Mouse (Mus musculus) pancreas, adult 10 weeks (tissue): Measurements from ENCODE around the gene Gm13941. TPM values are rescaled to one million over a fixed set of nuclear protein-coding genes. Genes with fewer than 3 reads are reported as not detected.

Experiments
- polyA plus RNA-seq: library from polyadenylated mRNA; stranded (reverse); fragments of 350-450 nt; fragmentation: Illumina TruSeq; extraction: RNeasy Lipid Tissue Mini Kit (QIAGEN cat#74804); gene quantifications from one replicate; pipeline ENCODE4 v1.2.3, GENCODE M21; 2015; ENCODE audit warnings: low read depth, low replicate concordance; ENCODE audit not compliant: insufficient read depth

Gm13941 gene
- polyA plus RNA-seq: not detected

GRCm38 (mm10) chr2:111105882-111106281 is at the start of gene Gm13941:
Gene Gm13941 (minus strand): TSS chr2:111105982.

GRCm38 (mm10) chr2:111152836-111153235 is 47.1 kb upstream of the Gm13941 start, which contains the start of gene Gm15130:
Gene Gm15130 (minus strand): TSS chr2:111152936.

Other genes with a start within 250 kb of the Gm13941 start
- gene Ano3, start 155.1 kb downstream of the Gm13941 start, polyA plus RNA-seq: not detected
- not detected for gene Gm15130, start 47.0 kb upstream of the Gm13941 start, polyA plus RNA-seq
- gene 4930430A15Rik, start 123.6 kb upstream of the Gm13941 start, polyA plus RNA-seq: not detected
- gene Olfr1275, start 129.3 kb upstream of the Gm13941 start, polyA plus RNA-seq: not detected
- not detected for gene Olfr1276, start 148.5 kb upstream of the Gm13941 start, polyA plus RNA-seq
- not detected for gene Olfr1277, start 168.1 kb upstream of the Gm13941 start, polyA plus RNA-seq
- gene Olfr1278, start 184.2 kb upstream of the Gm13941 start, polyA plus RNA-seq: not detected
- not detected for gene Olfr1279, start 194.7 kb upstream of the Gm13941 start, polyA plus RNA-seq
- gene Olfr1280, start 208.0 kb upstream of the Gm13941 start, polyA plus RNA-seq: not detected
- not detected for gene Olfr1281, start 220.5 kb upstream of the Gm13941 start, polyA plus RNA-seq
- gene Olfr1282, start 230.1 kb upstream of the Gm13941 start, polyA plus RNA-seq: not detected